Mouse (Mus musculus) urinary bladder, postnatal 10 days (tissue): Measurements from ENCODE around the gene Tmem186.

Experiments used
- DNase-seq: peaks from one replicate; pipeline ENCODE4 v3.0.0; 2022; ENCODE audit warnings: low spot score

The Tmem186 gene

DNA sequence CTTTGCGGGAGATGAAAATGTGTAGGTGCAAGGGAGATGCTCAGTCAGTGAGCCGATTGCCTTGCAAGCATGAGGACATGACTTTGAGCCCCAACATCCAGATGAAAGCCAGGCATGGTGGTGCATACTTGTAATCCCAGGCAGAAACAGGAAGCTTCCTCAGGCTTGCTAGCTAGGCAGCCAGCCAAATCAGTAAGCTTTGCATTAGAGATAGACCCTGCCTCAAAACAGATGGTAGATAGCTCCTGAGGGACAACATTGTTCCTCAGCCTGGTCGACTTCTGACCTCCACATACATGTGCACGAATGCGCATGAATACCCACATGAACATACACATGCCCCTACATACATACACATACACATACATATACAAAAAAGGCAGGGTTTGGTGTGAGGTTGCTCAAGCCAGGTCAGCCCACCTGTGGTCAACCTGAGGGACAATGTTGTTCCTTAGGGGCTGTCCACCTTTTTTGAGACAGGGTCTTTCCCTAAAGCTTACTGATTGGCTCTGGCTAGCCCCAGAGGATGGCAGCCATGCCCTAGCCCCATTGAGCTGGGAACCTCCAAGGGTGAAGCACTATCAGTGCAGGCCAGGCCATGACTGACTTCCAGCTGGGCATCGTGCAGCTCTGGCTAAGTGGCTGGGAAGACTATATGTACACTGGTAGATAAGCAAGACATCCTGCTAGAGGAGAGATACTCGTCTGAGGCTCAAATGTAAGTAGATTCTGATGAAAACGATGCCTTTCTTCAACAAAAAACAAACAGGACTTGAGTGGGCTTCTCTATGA is 25.1 kb downstream of the Tmem186 start:
- DNase-seq: no peak

DNA sequence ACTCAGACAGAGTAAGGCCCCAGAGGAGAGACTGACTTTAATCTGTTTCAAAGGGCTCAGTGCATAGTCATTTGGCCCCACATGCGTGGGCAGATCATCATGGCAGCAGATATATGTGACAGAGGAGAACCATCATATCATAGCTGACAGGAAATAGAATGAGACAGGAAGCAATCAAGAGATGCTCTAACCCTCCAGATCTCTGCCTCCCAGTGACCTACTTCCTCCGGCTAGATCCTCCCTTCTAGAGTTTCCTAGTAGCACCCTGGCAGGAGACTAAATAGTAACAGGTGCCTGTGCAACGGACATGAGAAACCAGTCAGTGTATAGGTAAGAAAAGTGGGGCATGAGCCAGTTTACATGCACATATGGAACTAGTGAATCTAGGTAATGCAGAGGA is 27.1 kb downstream of the Tmem186 start:
- DNase-seq: no peak

GRCm38 (mm10) chr16:8603789-8604188 is 33.7 kb downstream of the Tmem186 start:
- no peak for DNase-seq

- no peak for DNase-seq
Observed at GRCm38 (mm10) chr16:8597516-8597915, 40.0 kb downstream of the Tmem186 start.

DNA sequence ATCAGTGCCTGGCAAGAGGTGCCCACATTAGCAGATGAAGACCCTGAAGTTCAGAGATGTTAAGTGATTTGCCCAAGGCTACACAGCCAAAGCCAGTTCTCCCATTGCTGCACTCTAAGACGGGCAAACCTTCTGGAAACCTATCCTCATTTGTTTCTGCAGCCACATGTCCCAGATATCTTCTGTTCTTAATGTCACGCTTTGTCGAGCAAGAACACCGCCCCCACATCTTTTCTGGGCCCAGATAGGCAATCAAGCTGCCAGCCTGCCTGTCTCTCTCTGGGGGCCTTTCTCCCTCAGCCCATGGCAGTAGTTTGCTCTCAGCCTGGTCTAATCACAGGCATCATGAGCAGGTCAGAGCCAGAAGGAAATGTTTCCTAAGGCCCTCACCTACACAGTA is 41.2 kb downstream of the Tmem186 start:
- DNase-seq: no peak

GRCm38 (mm10) chr16:8595411-8595810 is 42.1 kb downstream of the Tmem186 start:
- DNase-seq: no peak

DNA sequence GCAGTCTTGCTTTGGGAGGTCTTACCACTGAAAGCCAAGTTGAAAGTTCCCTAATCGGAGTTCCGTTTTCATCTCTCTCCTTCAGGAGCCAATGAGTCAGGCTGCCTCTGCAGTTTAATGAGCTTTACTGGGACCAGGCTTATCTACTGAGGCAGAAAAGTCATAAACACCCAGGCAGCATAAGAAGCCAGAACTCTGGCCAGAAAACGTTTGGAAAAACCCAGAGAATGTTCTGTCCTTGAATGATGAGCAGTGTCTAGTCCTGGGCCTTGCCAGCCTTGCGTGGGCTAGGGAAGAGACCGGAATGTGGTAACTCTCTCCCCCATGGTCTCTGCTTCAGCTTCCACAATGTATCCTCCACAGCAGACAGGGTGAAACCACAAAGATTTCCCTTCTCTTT is 52.5 kb downstream of the Tmem186 start:
- DNase-seq: no peak

DNA sequence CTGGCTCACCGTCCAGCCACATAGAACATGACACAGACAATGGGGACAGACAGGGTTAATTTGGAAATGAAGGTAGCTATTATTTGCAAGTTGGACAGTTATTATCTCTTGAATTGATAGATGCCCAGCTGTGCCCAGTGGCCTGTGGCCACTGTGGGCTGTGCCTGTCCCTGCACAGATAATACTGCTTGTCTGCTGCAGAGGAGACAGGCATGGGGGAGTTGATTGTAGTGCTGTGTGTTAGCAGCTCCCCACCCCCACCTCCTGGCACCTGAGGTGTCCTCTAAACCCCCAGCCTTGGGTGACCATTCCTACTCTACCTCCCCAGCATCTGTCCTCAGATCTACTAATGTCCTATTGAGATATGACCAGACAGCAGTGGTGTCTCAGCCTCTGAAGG is 53.3 kb downstream of the Tmem186 start:
- DNase-seq: no peak
